ENCODE assay signal across 8 mouse cellular contexts in genomic region chr19:33222595-33223223, GRCm38 (mm10).
DNase-seq lines count a peak whose midpoint lies in the region; ATAC-seq lines count a peak whose summit lies in the region.

No protein-coding gene starts in this region.

- no peaks in the 10 kb centered on the region for H3K36me3 ChIP-seq in forebrain, embryonic 10.5 days (replicated peaks)
- no peaks in the 10 kb centered on the region for H3K36me3 ChIP-seq in forebrain, embryonic 11.5 days (ENCODE audit: control insufficient read depth, insufficient read depth, low read length)
- H3K36me3 ChIP-seq in embryonic facial prominence, embryonic 10.5 days (replicated peaks), result no peaks in the 10 kb centered on the region
- no peaks in the 10 kb centered on the region for H3K36me3 ChIP-seq in liver, embryonic 16.5 days (ENCODE audit: control insufficient read depth, insufficient read depth)
- no peaks in the 10 kb centered on the region for H3K36me3 ChIP-seq in heart, embryonic 12.5 days

- 36% methylated on average over 12 of the region's 12 CpGs for WGBS in forebrain, embryonic 10.5 days
- WGBS in forebrain, embryonic 11.5 days, result 28% methylated on average over 12 of the region's 12 CpGs
- WGBS in embryonic facial prominence, embryonic 10.5 days, result 63% methylated on average over 12 of the region's 12 CpGs
- 15% methylated on average over 12 of the region's 12 CpGs for WGBS in liver, embryonic 16.5 days (ENCODE audit: insufficient replicate concordance)
- 68% methylated on average over 12 of the region's 12 CpGs for WGBS in heart, embryonic 12.5 days

- no peak for ATAC-seq in forebrain, embryonic 11.5 days (replicated peaks; ENCODE audit: low FRiP score)
- ATAC-seq in liver, embryonic 16.5 days (ENCODE audit: low read depth), result peak; percentile 37; the same call in 1 of the 2 replicates
- no peak for ATAC-seq in heart, embryonic 12.5 days (ENCODE audit: insufficient number of reproducible peaks, low FRiP score)

- DNase-seq in forebrain, embryonic 10.5 days (ENCODE audit: extremely low spot score, low spot score), result peak; percentile 20
- no peak for DNase-seq in forebrain, embryonic 11.5 days (ENCODE audit: low spot score)
- DNase-seq in embryonic facial prominence, embryonic 10.5 days (ENCODE audit: low spot score), result no peak
- peak; percentile 12 to 23 for DNase-seq in spleen, postnatal 14 days (ENCODE audit: low spot score in 2 of 2)
- DNase-seq in right cerebral cortex, postnatal 36 days (ENCODE audit: low spot score in 2 of 2), result no peak
- DNase-seq in left cerebral cortex, adult 9 months (ENCODE audit: low spot score in 2 of 2), result no peak

- H3K27me3 ChIP-seq in forebrain, embryonic 10.5 days (ENCODE audit: poor library complexity, severe bottlenecking), result no peaks in the 10 kb centered on the region
- no peaks in the 10 kb centered on the region for H3K27me3 ChIP-seq in forebrain, embryonic 11.5 days (ENCODE audit: control insufficient read depth, insufficient read depth, low read length)
- H3K27me3 ChIP-seq in embryonic facial prominence, embryonic 10.5 days (replicated peaks; ENCODE audit: low read depth, poor library complexity, severe bottlenecking), result no peaks in the 10 kb centered on the region
- no peaks in the 10 kb centered on the region for H3K27me3 ChIP-seq in liver, embryonic 16.5 days (ENCODE audit: control insufficient read depth, insufficient read depth, low read depth, low read length)
- no peaks in the 10 kb centered on the region for H3K27me3 ChIP-seq in heart, embryonic 12.5 days (replicated peaks)

- H3K9ac ChIP-seq in forebrain, embryonic 11.5 days (ENCODE audit: low read length), result no peak overlapping the region
- no peak overlapping the region for H3K9ac ChIP-seq in liver, embryonic 16.5 days (ENCODE audit: low read depth, low read length)
- no peak overlapping the region for H3K9ac ChIP-seq in heart, embryonic 12.5 days

- H3K4me3 ChIP-seq in forebrain, embryonic 10.5 days, result no peak overlapping the region
- H3K4me3 ChIP-seq in forebrain, embryonic 11.5 days (ENCODE audit: low read depth, low read length), result no peak overlapping the region
- H3K4me3 ChIP-seq in embryonic facial prominence, embryonic 10.5 days, result no peak overlapping the region
- H3K4me3 ChIP-seq in liver, embryonic 16.5 days (ENCODE audit: low read depth, low read length), result no peak overlapping the region
- no peak overlapping the region for H3K4me3 ChIP-seq in heart, embryonic 12.5 days

- peaks cover 29% of the 10 kb centered on the region for H3K4me1 ChIP-seq in forebrain, embryonic 10.5 days
- H3K4me1 ChIP-seq in forebrain, embryonic 11.5 days (replicated peaks; ENCODE audit: control insufficient read depth, insufficient read depth, low read length), result peaks cover 4% of the 10 kb centered on the region; the same call in 1 of the 2 replicates
- H3K4me1 ChIP-seq in embryonic facial prominence, embryonic 10.5 days, result peaks cover 28% of the 10 kb centered on the region
- H3K4me1 ChIP-seq in liver, embryonic 16.5 days (ENCODE audit: control insufficient read depth, low read depth, low read length), result no peaks in the 10 kb centered on the region
- H3K4me1 ChIP-seq in heart, embryonic 12.5 days (replicated peaks), result no peaks in the 10 kb centered on the region

- no peak overlapping the region for H3K4me2 ChIP-seq in forebrain, embryonic 11.5 days (ENCODE audit: low read depth, low read length, severe bottlenecking)
- H3K4me2 ChIP-seq in liver, embryonic 16.5 days (ENCODE audit: low read depth, low read length), result no peak overlapping the region
- H3K4me2 ChIP-seq in heart, embryonic 12.5 days, result no peak overlapping the region

- H3K27ac ChIP-seq in forebrain, embryonic 10.5 days, result peak overlapping the region; percentile 74
- no peak overlapping the region for H3K27ac ChIP-seq in forebrain, embryonic 11.5 days (ENCODE audit: low read depth, low read length)
- H3K27ac ChIP-seq in embryonic facial prominence, embryonic 10.5 days (replicated peaks), result peak overlapping the region; percentile 54; the same call in 1 of the 2 replicates
- 0 out of 2 replicates have a peak overlapping the region, but pooled peaks have one; percentile 25 for H3K27ac ChIP-seq in liver, embryonic 16.5 days (ENCODE audit: low read length)
- no peak overlapping the region for H3K27ac ChIP-seq in heart, embryonic 12.5 days (ENCODE audit: poor library complexity, severe bottlenecking)

- no peaks in the 10 kb centered on the region for H3K9me3 ChIP-seq in forebrain, embryonic 10.5 days
- H3K9me3 ChIP-seq in forebrain, embryonic 11.5 days (ENCODE audit: control insufficient read depth, low read length), result no peaks in the 10 kb centered on the region
- no peaks in the 10 kb centered on the region for H3K9me3 ChIP-seq in embryonic facial prominence, embryonic 10.5 days
- H3K9me3 ChIP-seq in liver, embryonic 16.5 days (replicated peaks; ENCODE audit: control insufficient read depth, low read length), result no peaks in the 10 kb centered on the region
- H3K9me3 ChIP-seq in heart, embryonic 12.5 days (replicated peaks), result no peaks in the 10 kb centered on the region

Comparison
In these comparisons a context has a peak if more than half of its experiments do, and no peak if none do; other contexts are left out.
1. DNase-seq: peak in forebrain, embryonic 10.5 days (single experiment) and spleen, postnatal 14 days (2 of 2); none in forebrain, embryonic 11.5 days (single experiment), embryonic facial prominence, embryonic 10.5 days (single experiment), right cerebral cortex, postnatal 36 days (0 of 2) and left cerebral cortex, adult 9 months (0 of 2).
2. H3K27ac ChIP-seq: peak in forebrain, embryonic 10.5 days (single experiment), embryonic facial prominence, embryonic 10.5 days (single experiment) and liver, embryonic 16.5 days (single experiment); none in forebrain, embryonic 11.5 days (single experiment) and heart, embryonic 12.5 days (single experiment).